Mouse (Mus musculus) CH12.LX (cell line): Measurements from ENCODE around the gene Myo3b. TPM values are rescaled to one million over a fixed set of nuclear protein-coding genes. Genes with fewer than 3 reads are reported as not detected.

Experiments
- DNase-seq: peaks from one replicate; pipeline ENCODE4 v3.0.0-alpha.2; 2013; ENCODE audit errors: extremely low read depth
- H3K27ac ChIP-seq: 2 replicates; pipeline ENCODE4 v1.5.1; 2012; ENCODE audit warnings: low read depth, mild to moderate bottlenecking, control low read depth, moderate library complexity; ENCODE audit not compliant: insufficient read depth
- H3K27me3 ChIP-seq: replicated peaks from 2 replicates; pipeline ENCODE3; 2012; ENCODE audit warnings: inconsistent platforms
- H3K36me3 ChIP-seq, 2 experiments: replicated peaks in 1 of 2; 2 replicates each; pipeline versions ENCODE3 to v1.6.1; 2012; ENCODE audit warnings: inconsistent platforms in 1 of 2, low read length in 1 of 2, mild to moderate bottlenecking in 1 of 2, mixed read lengths in 1 of 2, moderate library complexity in 1 of 2; ENCODE audit not compliant: control insufficient read depth in 1 of 2, insufficient read depth in 1 of 2
- H3K4me1 ChIP-seq, 2 experiments: 2 replicates each; pipeline ENCODE4 v1.6.1; 2012; ENCODE audit warnings: inconsistent platforms in 1 of 2, moderate library complexity in 1 of 2; ENCODE audit not compliant: insufficient read depth in 2 of 2, control insufficient read depth in 1 of 2
- H3K4me2 ChIP-seq: 2 replicates; pipeline ENCODE4 v1.6.1; 2012; ENCODE audit warnings: low read depth, mild to moderate bottlenecking, control low read depth; ENCODE audit not compliant: poor library complexity, insufficient read depth, severe bottlenecking
- H3K4me3 ChIP-seq, 3 experiments: fragments of 150-350 bp in 1 of 3; sonication (generic) in 1 of 3; replicated peaks in 1 of 3; 2 replicates each; pipeline versions ENCODE3 to v1.5.1; 2011 to 2012; ENCODE audit warnings: low read depth in 2 of 3, low read length in 2 of 3, mild to moderate bottlenecking in 2 of 3, moderate library complexity in 2 of 3, control low read depth in 1 of 3, improper control_type of control experiment in 1 of 3, inconsistent platforms in 1 of 3, mixed read lengths in 1 of 3; ENCODE audit not compliant: poor library complexity in 1 of 3
- H3K79me2 ChIP-seq: replicated peaks from 2 replicates; pipeline ENCODE4 v1.6.1; 2012; ENCODE audit warnings: mild to moderate bottlenecking, moderate library complexity; ENCODE audit not compliant: control insufficient read depth, poor library complexity, insufficient read depth, severe bottlenecking; ENCODE audit errors: extremely low read depth
- H3K9ac ChIP-seq: 2 replicates; pipeline ENCODE4 v1.6.1; 2012; ENCODE audit warnings: low read depth, mild to moderate bottlenecking, control low read depth, moderate library complexity; ENCODE audit not compliant: insufficient read depth
- H3K9me3 ChIP-seq: replicated peaks from 2 replicates; pipeline ENCODE3; 2012; ENCODE audit warnings: low read length, inconsistent platforms, mixed read lengths
- CHD2 ChIP-seq: IDR thresholded peaks from 2 replicates; pipeline ENCODE4 v1.6.1; 2011; ENCODE audit warnings: low read length, improper control_type of control experiment
- CTCF ChIP-seq, 2 experiments: IDR thresholded peaks in 1 of 2; conservative IDR thresholded peaks in 1 of 2; 2 replicates each; pipeline ENCODE4 v1.5.1; 2011 to 2012; ENCODE audit warnings: low read depth in 2 of 2, low read length in 2 of 2, improper control_type of control experiment in 1 of 2, inconsistent platforms in 1 of 2, mild to moderate bottlenecking in 1 of 2, moderate library complexity in 1 of 2
- ETS1 ChIP-seq: conservative IDR thresholded peaks from 2 replicates; pipeline ENCODE4 v1.6.1; 2012; ENCODE audit warnings: low read depth, mild to moderate bottlenecking, inconsistent platforms, low read length, improper control_type of control experiment, moderate library complexity
- IRF4 ChIP-seq: IDR thresholded peaks from 2 replicates; pipeline ENCODE4 v1.6.1; 2014; ENCODE audit warnings: low read depth, mild to moderate bottlenecking, inconsistent platforms, low read length, improper control_type of control experiment
- JUND ChIP-seq: conservative IDR thresholded peaks from 2 replicates; pipeline ENCODE4 v1.6.1; 2011; ENCODE audit warnings: low read depth, low read length, improper control_type of control experiment
- KAT2A ChIP-seq: IDR thresholded peaks from 2 replicates; pipeline ENCODE4 v1.6.1; 2012; ENCODE audit warnings: low read length, improper control_type of control experiment, inconsistent platforms; ENCODE audit not compliant: insufficient replicate concordance
- MAX ChIP-seq: IDR thresholded peaks from 2 replicates; pipeline ENCODE4 v1.6.1; 2011; ENCODE audit warnings: low read length, improper control_type of control experiment
- MEF2A ChIP-seq: IDR thresholded peaks from 2 replicates; pipeline ENCODE4 v1.6.1; 2014; ENCODE audit warnings: low read depth, mild to moderate bottlenecking, inconsistent platforms, low read length, improper control_type of control experiment, borderline replicate concordance
- NELFE ChIP-seq: IDR thresholded peaks from 2 replicates; pipeline ENCODE4 v1.6.1; 2011; ENCODE audit warnings: low read depth, low read length, improper control_type of control experiment
- NRF1 ChIP-seq: IDR thresholded peaks from 2 replicates; pipeline ENCODE4 v1.6.1; 2014; ENCODE audit warnings: low read depth, mild to moderate bottlenecking, inconsistent platforms, low read length, improper control_type of control experiment, moderate library complexity
- PAX5 ChIP-seq: IDR thresholded peaks from 2 replicates; pipeline ENCODE4 v1.6.1; 2012; ENCODE audit warnings: low read length, inconsistent platforms, mixed read lengths
- POLR2A ChIP-seq: IDR thresholded peaks from 2 replicates; pipeline ENCODE4 v1.6.1; 2011; ENCODE audit warnings: low read depth, mild to moderate bottlenecking, improper control_type of control experiment, low read length
- POLR2AphosphoS2 ChIP-seq: IDR thresholded peaks from 2 replicates; pipeline ENCODE4 v1.6.1; 2011; ENCODE audit warnings: low read depth, low read length, improper control_type of control experiment
- RAD21 ChIP-seq: IDR thresholded peaks from 2 replicates; pipeline ENCODE4 v1.6.1; 2011; ENCODE audit warnings: low read depth, mild to moderate bottlenecking, low read length, improper control_type of control experiment, moderate library complexity
- RCOR1 ChIP-seq: conservative IDR thresholded peaks from 2 replicates; pipeline ENCODE4 v1.6.1; 2012; ENCODE audit warnings: low read depth, mild to moderate bottlenecking, inconsistent platforms, low read length, improper control_type of control experiment
- SIN3A ChIP-seq: IDR thresholded peaks from 2 replicates; pipeline ENCODE4 v1.6.1; 2012; ENCODE audit warnings: low read length, improper control_type of control experiment, inconsistent platforms
- SMC3 ChIP-seq: IDR thresholded peaks from 2 replicates; pipeline ENCODE4 v1.6.1; 2011; ENCODE audit warnings: low read depth, low read length, improper control_type of control experiment
- TBP ChIP-seq: conservative IDR thresholded peaks from 2 replicates; pipeline ENCODE4 v1.6.1; 2011; ENCODE audit warnings: low read depth, low read length, improper control_type of control experiment
- TCF12 ChIP-seq: IDR thresholded peaks from 2 replicates; pipeline ENCODE4 v1.6.1; 2014; ENCODE audit warnings: low read depth, mild to moderate bottlenecking, inconsistent platforms, low read length, improper control_type of control experiment
- ZC3H11A ChIP-seq: IDR thresholded peaks from 2 replicates; pipeline ENCODE4 v1.6.1; 2012; ENCODE audit warnings: low read depth, mild to moderate bottlenecking, inconsistent platforms, low read length, improper control_type of control experiment
- ZKSCAN1 ChIP-seq: IDR thresholded peaks from 2 replicates; pipeline ENCODE4 v1.6.1; 2012; ENCODE audit warnings: low read depth, inconsistent platforms, low read length, improper control_type of control experiment, borderline replicate concordance
- ZMIZ1 ChIP-seq: IDR thresholded peaks from 2 replicates; pipeline ENCODE4 v1.6.1; 2012; ENCODE audit warnings: low read depth, mild to moderate bottlenecking, inconsistent platforms, low read length, improper control_type of control experiment
- dilution Hi-C: fragments of 300-500 bp; cut with MboI; formaldehyde crosslinking; loops from 2 replicates; pipeline ENCODE4 v1.14.3; 2020; ENCODE audit warnings: low sequenced_read_pairs; ENCODE audit not compliant: extremely low pct_unique_long_range_greater_than_20kb, extremely low pct_ligation_motif_present
- in situ Hi-C: fragments of 300-500 bp; cut with MboI; formaldehyde crosslinking; loops from 3 replicates; pipeline ENCODE4 v1.14.3; 2019; ENCODE audit warnings: low sequenced_read_pairs, low pct_ligation_motif_present, low pct_unique_long_range_greater_than_20kb, mixed read lengths
- polyA plus RNA-seq: library from polyadenylated mRNA; unstranded; fragments of >175 nt; gene quantifications from 2 replicates; pipeline ENCODE4 v1.2.1, GENCODE M21; 2012; ENCODE audit warnings: low read depth; ENCODE audit not compliant: insufficient read length
- total RNA-seq, 2 experiments: library from RNA; depleted of rRNA; stranded (reverse); fragments of 300-350 nt in 1 of 2; fragments of >200 nt in 1 of 2; gene quantifications; 2 replicates each; pipeline ENCODE4 v1.2.3; 2012 to 2014

Myo3b gene
- total and polyA plus RNA-seq, 3 experiments = 0.63 to 0.76 (median 0.64) TPM

GRCm38 (mm10) chr2:70249872-70250271 lies 210.9 kb downstream of the Myo3b start:
- dilution Hi-C loops = no loop called here
- in situ Hi-C loops = no loop called here
- H3K9me3 ChIP-seq = no peaks in the 10 kb centered on the region
- TF ChIP-seq CHD2 (no peak), JUND (no peak), NRF1 (no peak), CTCF (conservative IDR thresholded peaks at IDR 0.05 in 1 of 2, IDR thresholded peaks at IDR 0.05 in 1 of 2; ENCODE audit: low read depth in 2 of 2, low read length in 2 of 2) (peak in 1 of 2 experiments; percentile 25; a peak in 1 of 4 replicates), IRF4 (no peak), RAD21 (peak; percentile 16), PAX5 (no peak), NELFE (no peak), ZKSCAN1 (no peak), ZC3H11A (no peak), KAT2A (no peak), ZMIZ1 (no peak), MEF2A (no peak), POLR2AphosphoS2 (no peak), TBP (no peak), TCF12 (no peak), SMC3 (peak; percentile 11; the same call in 1 of the 2 replicates), SIN3A (no peak), RCOR1 (no peak), ETS1 (no peak), MAX (no peak)
- TF ChIP-seq, all 38 proteins: peak for 3
- no peak for DNase-seq
- Histone ChIP-seq H3K4me1 (peaks cover 0 to 3% of the 10 kb centered on the region in 2 experiments; a peak in 1 of 4 replicates), H3K4me2 (no peak overlapping the region), H3K4me3 (no peak overlapping the region), H3K27ac (no peak overlapping the region), H3K27me3 (no peaks in the 10 kb centered on the region), H3K79me2 (no peaks in the 10 kb centered on the region), H3K9ac (no peak overlapping the region), H3K36me3 (no peaks in the 10 kb centered on the region)

GRCm38 (mm10) chr2:70251256-70251655 lies 212.3 kb downstream of the Myo3b start:
- DNase-seq = no peak
- H3K79me2 ChIP-seq = no peaks in the 10 kb centered on the region
- dilution Hi-C loops = no loop called here
- H3K4me2 ChIP-seq = no peak overlapping the region
- in situ Hi-C loops = no loop called here
- H3K36me3 ChIP-seq = no peaks in the 10 kb centered on the region
- H3K27ac ChIP-seq = no peak overlapping the region
- H3K9me3 ChIP-seq = no peaks in the 10 kb centered on the region
- no peak overlapping the region for H3K4me3 ChIP-seq
- no peak for TF ChIP-seq CTCF (conservative IDR thresholded peaks at IDR 0.05 in 1 of 2, IDR thresholded peaks at IDR 0.05 in 1 of 2; ENCODE audit: low read depth in 2 of 2, low read length in 2 of 2)
- TF ChIP-seq ZC3H11A = no peak
- TF ChIP-seq POLR2A = no peak
- no peak overlapping the region for H3K9ac ChIP-seq
- no peaks in the 10 kb centered on the region for H3K27me3 ChIP-seq
- H3K4me1 ChIP-seq = peaks cover 0 to 3% of the 10 kb centered on the region in 2 experiments; a peak in 1 of 4 replicates
